Comparison of ENCODE assay signal across 9 mouse cellular contexts in genomic region chr15:78205192-78205591, GRCm38 (mm10). TPM values are rescaled to one million over a fixed set of nuclear protein-coding genes. Genes with fewer than 3 reads are reported as not detected.
DNase-seq lines count a peak whose midpoint lies in the region; ATAC-seq and TF ChIP-seq lines count a peak whose summit lies in the region.
"Had no signal": no experiment of that assay in that cellular context is flagged by ENCODE, and none has a peak within 500 bp of the region (broad histone marks: within the 10 kb centered on the region; RNA-seq: fewer than 3 reads in every experiment).

No protein-coding gene starts in this region.

- no peak overlapping the region for H3K27ac ChIP-seq in midbrain, embryonic 11.5 days (ENCODE audit: low read depth, low read length)
- no peak overlapping the region for H3K27ac ChIP-seq in midbrain, embryonic 16.5 days (ENCODE audit: low read length)
- no peak overlapping the region for H3K27ac ChIP-seq in hindbrain, postnatal 0 days
- H3K27ac ChIP-seq in midbrain, embryonic 15.5 days, result no peak overlapping the region

- H3K4me3 ChIP-seq in midbrain, embryonic 11.5 days (ENCODE audit: low read depth, low read length), result no peak overlapping the region
- no peak overlapping the region for H3K4me3 ChIP-seq in midbrain, embryonic 16.5 days (ENCODE audit: low read depth, low read length)
- no peak overlapping the region for H3K4me3 ChIP-seq in hindbrain, postnatal 0 days (ENCODE audit: low read length)
- no peak overlapping the region for H3K4me3 ChIP-seq in midbrain, embryonic 15.5 days

- peak; percentile 55 to 66 for DNase-seq in cerebellum, postnatal 14 days
- DNase-seq in cerebellum, adult 18-20 months, result no peak
- DNase-seq in midbrain, embryonic 11.5 days (ENCODE audit: low spot score, missing footprints), result peak; percentile 84
- peak; percentile 44 for DNase-seq in embryo, embryonic 10.5 days (ENCODE audit: low spot score)
- DNase-seq in hindbrain, postnatal 0 days (ENCODE audit: low spot score), result peak; percentile 77
- peak; percentile 39 for DNase-seq in right cerebral cortex, postnatal 4 days

- peaks cover 17% of the 10 kb centered on the region for H3K27me3 ChIP-seq in midbrain, embryonic 11.5 days (ENCODE audit: control insufficient read depth, insufficient read depth, low read length)
- H3K27me3 ChIP-seq in midbrain, embryonic 16.5 days (ENCODE audit: control insufficient read depth, insufficient read depth, low read depth, low read length), result peaks cover 34% of the 10 kb centered on the region
- H3K27me3 ChIP-seq in hindbrain, postnatal 0 days (ENCODE audit: insufficient read depth, low read length), result peaks cover 7% of the 10 kb centered on the region; the same call in 1 of the 2 replicates
- peaks cover 36% of the 10 kb centered on the region for H3K27me3 ChIP-seq in midbrain, embryonic 15.5 days (replicated peaks)

- no peaks in the 10 kb centered on the region for H3K9me3 ChIP-seq in midbrain, embryonic 11.5 days (ENCODE audit: control insufficient read depth, low read length)
- no peaks in the 10 kb centered on the region for H3K9me3 ChIP-seq in midbrain, embryonic 16.5 days (replicated peaks; ENCODE audit: control insufficient read depth, low read length, poor library complexity, severe bottlenecking)
- no peaks in the 10 kb centered on the region for H3K9me3 ChIP-seq in hindbrain, postnatal 0 days (ENCODE audit: low read length)
- H3K9me3 ChIP-seq in midbrain, embryonic 15.5 days, result no peaks in the 10 kb centered on the region; the same call in 1 of the 2 replicates

- no peak overlapping the region for H3K4me2 ChIP-seq in midbrain, embryonic 11.5 days
- H3K4me2 ChIP-seq in midbrain, embryonic 16.5 days (ENCODE audit: low read length), result no peak overlapping the region
- no peak overlapping the region for H3K4me2 ChIP-seq in hindbrain, postnatal 0 days (ENCODE audit: low read depth, low read length)
- no peak overlapping the region for H3K4me2 ChIP-seq in midbrain, embryonic 15.5 days

- no peaks in the 10 kb centered on the region for H3K36me3 ChIP-seq in midbrain, embryonic 11.5 days (ENCODE audit: control insufficient read depth, insufficient read depth, low read length)
- H3K36me3 ChIP-seq in midbrain, embryonic 16.5 days (ENCODE audit: control insufficient read depth, insufficient read depth, low read length), result no peaks in the 10 kb centered on the region
- no peaks in the 10 kb centered on the region for H3K36me3 ChIP-seq in hindbrain, postnatal 0 days (ENCODE audit: insufficient read depth, low read length)
- H3K36me3 ChIP-seq in midbrain, embryonic 15.5 days (replicated peaks), result no peaks in the 10 kb centered on the region

- ATAC-seq in midbrain, embryonic 11.5 days (ENCODE audit: low FRiP score), result no peak
- ATAC-seq in midbrain, embryonic 16.5 days, result no peak
- ATAC-seq in hindbrain, postnatal 0 days, result peak; percentile 52; the same call in 1 of the 2 replicates
- no peak for ATAC-seq in midbrain, embryonic 15.5 days (replicated peaks)

- TF ChIP-seq CTCF in hindbrain, postnatal 0 days (IDR thresholded peaks at IDR 0.05; ENCODE audit: low read depth), result peak; percentile 64

- no peaks in the 10 kb centered on the region for H3K4me1 ChIP-seq in midbrain, embryonic 11.5 days (ENCODE audit: control insufficient read depth, insufficient read depth, low read length)
- H3K4me1 ChIP-seq in midbrain, embryonic 16.5 days (ENCODE audit: control insufficient read depth, insufficient read depth, low read length), result peaks cover 2% of the 10 kb centered on the region; the same call in 1 of the 2 replicates
- 0 out of 2 replicates have a peak, but pooled peaks cover 3% of the 10 kb centered on the region for H3K4me1 ChIP-seq in hindbrain, postnatal 0 days (ENCODE audit: insufficient read depth, low read length)
- H3K4me1 ChIP-seq in midbrain, embryonic 15.5 days, result peaks cover 10% of the 10 kb centered on the region

- no peak overlapping the region for H3K9ac ChIP-seq in midbrain, embryonic 11.5 days (ENCODE audit: low read length)
- no peak overlapping the region for H3K9ac ChIP-seq in midbrain, embryonic 16.5 days (ENCODE audit: low read depth, low read length)
- H3K9ac ChIP-seq in hindbrain, postnatal 0 days (replicated peaks; ENCODE audit: low read length), result no peak overlapping the region
- no peak overlapping the region for H3K9ac ChIP-seq in midbrain, embryonic 15.5 days

- WGBS in midbrain, embryonic 11.5 days, result 44% methylated on average over 3 of the region's 3 CpGs
- 39% methylated on average over 3 of the region's 3 CpGs for WGBS in midbrain, embryonic 16.5 days
- 42% methylated on average over 3 of the region's 3 CpGs for WGBS in hindbrain, postnatal 0 days
- 39% methylated on average over 3 of the region's 3 CpGs for WGBS in midbrain, embryonic 15.5 days

RNA-seq across cellular contexts. Expression of gene Pvalb, which starts 1.0 kb away (rescaled TPM):
- not detected in 2 replicates for polyA plus RNA-seq in midbrain, embryonic 11.5 days (2014; fragmentation: Nextera tagmentation; extraction: Ambion mirVana)
- 1.3 and 1.8 TPM in 2 replicates for polyA plus RNA-seq in midbrain, embryonic 16.5 days (2015; fragmentation: Nextera tagmentation; extraction: Ambion mirVana)
- 1.7 and 1.9 TPM in 2 replicates for total RNA-seq in hindbrain, postnatal 0 days (2014; rRNA removed)
- polyA plus RNA-seq in hindbrain, postnatal 0 days (2015; fragmentation: Nextera tagmentation; extraction: Ambion mirVana), result 7.6 and 11.3 TPM in 2 replicates
- 1.7 and 3.0 TPM in 2 replicates for polyA plus RNA-seq in midbrain, embryonic 15.5 days (2015; fragmentation: Nextera tagmentation; extraction: Ambion mirVana)
- total RNA-seq: ES-E14 had no signal

RNA-seq across cellular contexts. Expression of gene Ift27, which starts 31.3 kb away (rescaled TPM):
- polyA plus RNA-seq in midbrain, embryonic 11.5 days (2014; fragmentation: Nextera tagmentation; extraction: Ambion mirVana), result 138 and 148 TPM in 2 replicates
- polyA plus RNA-seq in midbrain, embryonic 16.5 days (2015; fragmentation: Nextera tagmentation; extraction: Ambion mirVana), result 90.0 and 104 TPM in 2 replicates
- total RNA-seq in hindbrain, postnatal 0 days (2014; rRNA removed), result 38.5 and 38.8 TPM in 2 replicates
- 122 and 123 TPM in 2 replicates for polyA plus RNA-seq in hindbrain, postnatal 0 days (2015; fragmentation: Nextera tagmentation; extraction: Ambion mirVana)
- polyA plus RNA-seq in midbrain, embryonic 15.5 days (2015; fragmentation: Nextera tagmentation; extraction: Ambion mirVana), result 100 and 106 TPM in 2 replicates

RNA-seq across cellular contexts. Expression of gene Ncf4, which starts 39.4 kb away (rescaled TPM):
- 6.9 and 7.9 TPM in 2 replicates for polyA plus RNA-seq in midbrain, embryonic 11.5 days (2014; fragmentation: Nextera tagmentation; extraction: Ambion mirVana)
- 0.54 and 1.6 TPM in 2 replicates for polyA plus RNA-seq in midbrain, embryonic 16.5 days (2015; fragmentation: Nextera tagmentation; extraction: Ambion mirVana)
- total RNA-seq in hindbrain, postnatal 0 days (2014; rRNA removed), result 0.86 and 3.0 TPM in 2 replicates
- polyA plus RNA-seq in hindbrain, postnatal 0 days (2015; fragmentation: Nextera tagmentation; extraction: Ambion mirVana), result 1.1 and 1.6 TPM in 2 replicates
- 1.4 and 1.5 TPM in 2 replicates for polyA plus RNA-seq in midbrain, embryonic 15.5 days (2015; fragmentation: Nextera tagmentation; extraction: Ambion mirVana)

Comparison
In these comparisons a context has a peak if more than half of its experiments do, and no peak if none do; other contexts are left out.
1. DNase-seq: peak in cerebellum, postnatal 14 days (2 of 2), midbrain, embryonic 11.5 days (single experiment), embryo, embryonic 10.5 days (single experiment), hindbrain, postnatal 0 days (single experiment) and right cerebral cortex, postnatal 4 days (single experiment); none in cerebellum, adult 18-20 months (0 of 2).